Mouse (Mus musculus) erythroblast, embryonic 14.5 days (primary cell): ENCODE measurements around the gene Gm10283. TPM values are rescaled to one million over a fixed set of nuclear protein-coding genes. Genes with fewer than 3 reads are reported as not detected.

ENCODE experiments used
- H3K27me3 ChIP-seq: 2 replicates; pipeline ENCODE4 v1.6.1; 2012; ENCODE audit warnings: inconsistent platforms; ENCODE audit not compliant: control insufficient read depth
- H3K36me3 ChIP-seq: 2 replicates; pipeline ENCODE4 v1.6.1; 2012; ENCODE audit warnings: mild to moderate bottlenecking, inconsistent platforms; ENCODE audit not compliant: control insufficient read depth
- H3K4me1 ChIP-seq: 2 replicates; pipeline ENCODE4 v1.6.1; 2012; ENCODE audit warnings: inconsistent platforms; ENCODE audit not compliant: control insufficient read depth
- H3K4me3 ChIP-seq: replicated peaks from 2 replicates; pipeline ENCODE3; 2012; ENCODE audit warnings: moderate library complexity, mild to moderate bottlenecking, inconsistent platforms
- H3K9me3 ChIP-seq: 2 replicates; pipeline ENCODE4 v1.6.1; 2012; ENCODE audit warnings: low read length, inconsistent platforms, mixed read lengths; ENCODE audit not compliant: control insufficient read depth
- GATA1 ChIP-seq: IDR thresholded peaks from 2 replicates; pipeline ENCODE4 v1.6.1; 2012; ENCODE audit warnings: low read length, inconsistent platforms, mixed read lengths
- TAL1 ChIP-seq: IDR thresholded peaks from 3 replicates; pipeline ENCODE4 v1.6.1; 2012; ENCODE audit warnings: low read length, inconsistent platforms, mixed read lengths
- polyA plus RNA-seq: library from polyadenylated mRNA; stranded (reverse); fragments of >175 nt; gene quantifications from 2 replicates; pipeline ENCODE4 v1.2.3, GENCODE M21; 2012

Gm10283 gene
- polyA plus RNA-seq, 1 experiment: not detected

GRCm38 (mm10) chr8:60386589-60386988 lies 116.4 kb downstream of the Gm10283 start:
- Histone ChIP-seq H3K9me3 (no peaks in the 10 kb centered on the region; the same call in 1 of the 2 replicates), H3K4me3 (no peak overlapping the region), H3K36me3 (no peaks in the 10 kb centered on the region), H3K4me1 (no peaks in the 10 kb centered on the region), H3K27me3 (no peaks in the 10 kb centered on the region)
- TF ChIP-seq GATA1: no peak
- no peak for TF ChIP-seq TAL1

Other genes starting within 250 kb of the Gm10283 start
- not detected in 2 replicates for gene Aadat, start 2.7 kb upstream of the Gm10283 start, polyA plus RNA-seq
- not detected in 2 replicates for gene Mfap3l, start 129.6 kb upstream of the Gm10283 start, polyA plus RNA-seq